Mouse (Mus musculus) hindbrain, postnatal 0 days (tissue): ENCODE data around the gene Cilp. TPM values are rescaled to one million over a fixed set of nuclear protein-coding genes. Genes with fewer than 3 reads are reported as not detected.

ENCODE experiments used
- ATAC-seq: fragments of 200-750 bp; cut with Nextera tagmentation; 2 replicates; pipeline ENCODE4 v1.8.0; 2017; ENCODE audit warnings: mild to moderate bottlenecking, moderate TSS enrichment, moderate library complexity
- DNase-seq: peaks from one replicate; pipeline ENCODE4 v3.0.0-alpha.2; 2015; ENCODE audit warnings: low spot score
- H3K27ac ChIP-seq: fragments of 300-500 bp; sonication (generic); 2 replicates; pipeline ENCODE4 v1.5.1; 2014; ENCODE audit warnings: mild to moderate bottlenecking
- H3K27me3 ChIP-seq: fragments of 300-500 bp; sonication (generic); 2 replicates; pipeline ENCODE4 v1.6.1; 2014; ENCODE audit warnings: low read length, mixed read lengths; ENCODE audit not compliant: insufficient read depth
- H3K36me3 ChIP-seq: fragments of 300-500 bp; sonication (generic); 2 replicates; pipeline ENCODE4 v1.6.1; 2014; ENCODE audit warnings: low read length, mixed read lengths; ENCODE audit not compliant: insufficient read depth
- H3K4me1 ChIP-seq: fragments of 300-500 bp; sonication (generic); 2 replicates; pipeline ENCODE4 v1.6.1; 2014; ENCODE audit warnings: antibody characterized with exemption, low read length, mixed read lengths; ENCODE audit not compliant: insufficient read depth
- H3K4me2 ChIP-seq: fragments of 300-500 bp; sonication (generic); 2 replicates; pipeline ENCODE4 v1.6.1; 2014; ENCODE audit warnings: low read depth, mild to moderate bottlenecking, low read length, moderate library complexity, mixed read lengths
- H3K4me3 ChIP-seq: fragments of 300-500 bp; sonication (generic); 2 replicates; pipeline ENCODE4 v1.5.1; 2014; ENCODE audit warnings: low read length
- H3K9ac ChIP-seq: fragments of 300-500 bp; sonication (generic); replicated peaks from 2 replicates; pipeline ENCODE4 v1.6.1; 2014; ENCODE audit warnings: mild to moderate bottlenecking, low read length, moderate library complexity, mixed read lengths
- H3K9me3 ChIP-seq: fragments of 300-500 bp; sonication (generic); 2 replicates; pipeline ENCODE4 v1.6.1; 2016; ENCODE audit warnings: low read length, mixed read lengths
- CTCF ChIP-seq: IDR thresholded peaks from 2 replicates; pipeline ENCODE4 v1.5.1; 2016; ENCODE audit warnings: antibody characterized with exemption, control low read depth, low read depth
- WGBS: fragments of 180-500 bp; shearing (Covaris S2); extraction: QIAGEN DNeasy Blood & Tissue Kit; methylation state at CpG from one replicate; pipeline ENCODE4 v1.1.7; 2014; 5-methylcytosine and 5-hydroxymethylcytosine counted together
- polyA plus RNA-seq: library from polyadenylated mRNA; unstranded; fragments of >200 nt; fragmentation: Nextera tagmentation; extraction: Ambion mirVana; gene quantifications from 2 replicates; pipeline ENCODE4 v1.2.1, GENCODE M21; 2015
- total RNA-seq: library from RNA; depleted of rRNA; stranded (reverse); fragments of >200 nt; gene quantifications from 2 replicates; pipeline ENCODE4 v1.2.3, GENCODE M21; 2014

Gene Cilp
- total and polyA plus RNA-seq, 2 experiments from 2014 or later: 0.16 to 0.29 TPM

DNA sequence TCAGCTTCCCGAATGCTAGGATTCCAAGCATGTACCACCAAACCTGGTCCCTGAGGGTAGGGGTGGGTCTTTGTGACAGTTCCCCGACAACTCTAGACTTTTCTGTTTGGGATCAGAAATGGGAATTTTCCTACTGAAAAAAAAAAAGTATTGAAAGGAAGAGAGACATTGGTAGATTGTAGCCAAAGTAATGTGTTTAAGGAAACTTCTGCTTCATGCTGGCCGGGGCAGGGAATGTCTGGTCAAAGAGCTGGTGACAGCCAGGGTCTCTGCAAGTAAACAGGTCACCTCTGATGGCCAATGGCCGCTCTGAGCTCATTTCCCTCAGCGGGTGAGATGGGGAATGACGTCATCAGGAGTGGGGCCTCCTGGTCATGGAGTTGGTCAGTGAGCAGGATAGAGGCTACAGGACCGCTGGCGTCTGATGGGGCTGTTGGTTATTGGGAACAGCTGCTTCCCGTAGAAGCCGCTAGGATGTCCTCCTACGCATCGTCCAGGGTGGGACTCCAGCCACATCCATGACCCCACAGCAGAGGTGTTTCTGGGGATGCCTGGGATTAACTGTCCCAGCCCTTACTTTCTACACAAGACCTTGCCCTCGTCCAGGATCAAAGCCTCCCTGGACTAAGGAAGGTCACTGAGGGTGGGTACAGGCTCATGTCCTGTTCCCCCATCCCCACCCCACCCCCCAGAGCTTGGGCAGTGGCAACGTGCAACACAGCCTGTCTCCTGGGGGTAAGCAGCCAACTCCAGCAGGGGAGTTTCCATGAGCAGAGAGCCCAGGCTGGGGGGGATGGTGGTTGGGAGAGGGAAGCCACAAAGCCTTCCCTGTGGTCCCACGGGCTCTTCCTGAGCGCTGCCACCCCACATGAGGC, 17.2 kb upstream of the Cilp start:
- H3K4me2 ChIP-seq: no peak overlapping the region
- H3K9me3 ChIP-seq: no peaks in the 10 kb centered on the region
- DNase-seq (no peak), ATAC-seq (no peak)
- no peak for TF ChIP-seq CTCF
- H3K27ac ChIP-seq: no peak overlapping the region
- no peaks in the 10 kb centered on the region for H3K4me1 ChIP-seq
- H3K9ac ChIP-seq: no peak overlapping the region
- WGBS: 75% methylated on average over 16 of the region's 16 CpGs
- H3K4me3 ChIP-seq: no peak overlapping the region
- H3K36me3 ChIP-seq: no peaks in the 10 kb centered on the region
- no peaks in the 10 kb centered on the region for H3K27me3 ChIP-seq

DNA sequence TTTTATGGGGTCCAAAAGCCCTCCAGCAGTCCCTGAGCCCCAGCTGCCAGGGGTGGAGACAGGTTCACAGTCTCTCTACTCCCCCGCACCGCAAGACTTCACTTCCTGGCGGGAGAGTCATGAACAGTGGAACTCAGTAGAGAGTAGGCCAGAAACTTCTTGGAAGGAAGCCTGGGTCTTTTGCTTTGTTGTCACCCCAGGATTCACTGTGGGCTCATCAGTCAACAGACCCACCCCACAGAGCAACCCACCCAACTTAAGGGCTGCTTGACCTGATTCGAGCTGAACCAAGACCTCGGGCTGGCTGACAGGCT, 16.6 kb upstream of the Cilp start:
- no peak overlapping the region for H3K4me3 ChIP-seq
- 76% methylated on average over 5 of the region's 5 CpGs for WGBS
- H3K9me3 ChIP-seq: no peaks in the 10 kb centered on the region
- H3K36me3 ChIP-seq: no peaks in the 10 kb centered on the region
- no peak overlapping the region for H3K4me2 ChIP-seq
- no peak for TF ChIP-seq CTCF
- ATAC-seq (no peak), DNase-seq (no peak)
- no peak overlapping the region for H3K27ac ChIP-seq
- H3K9ac ChIP-seq: no peak overlapping the region
- H3K4me1 ChIP-seq: no peaks in the 10 kb centered on the region
- no peaks in the 10 kb centered on the region for H3K27me3 ChIP-seq

DNA sequence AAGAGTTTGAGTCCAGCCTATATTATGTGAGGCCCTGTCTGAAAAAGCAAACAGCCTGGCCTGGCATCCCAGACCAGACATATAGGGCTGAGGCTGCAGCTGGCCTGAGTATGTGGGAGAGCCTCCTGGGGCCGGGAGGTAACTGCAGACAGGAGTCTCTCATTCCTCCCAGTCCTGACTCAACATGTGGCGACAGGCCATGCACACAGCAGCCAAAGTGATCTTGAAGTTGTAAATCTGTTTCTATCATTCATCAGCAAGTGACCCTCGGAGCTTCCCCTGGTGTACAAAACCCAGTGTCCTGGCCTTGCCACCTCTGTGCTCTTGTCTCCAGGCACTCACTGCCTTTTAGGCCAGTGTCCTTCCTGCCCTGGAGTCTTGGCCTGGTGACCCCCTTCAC, 13.0 kb upstream of the Cilp start:
- Histone ChIP-seq H3K4me2 (no peak overlapping the region), H3K9me3 (no peaks in the 10 kb centered on the region), H3K4me3 (no peak overlapping the region), H3K9ac (no peak overlapping the region), H3K27me3 (no peaks in the 10 kb centered on the region), H3K4me1 (no peaks in the 10 kb centered on the region), H3K36me3 (no peaks in the 10 kb centered on the region), H3K27ac (no peak overlapping the region)
- TF ChIP-seq CTCF: no peak
- WGBS: 83% methylated on average over 3 of the region's 3 CpGs
- no peak for ATAC-seq
- no peak for DNase-seq

DNA sequence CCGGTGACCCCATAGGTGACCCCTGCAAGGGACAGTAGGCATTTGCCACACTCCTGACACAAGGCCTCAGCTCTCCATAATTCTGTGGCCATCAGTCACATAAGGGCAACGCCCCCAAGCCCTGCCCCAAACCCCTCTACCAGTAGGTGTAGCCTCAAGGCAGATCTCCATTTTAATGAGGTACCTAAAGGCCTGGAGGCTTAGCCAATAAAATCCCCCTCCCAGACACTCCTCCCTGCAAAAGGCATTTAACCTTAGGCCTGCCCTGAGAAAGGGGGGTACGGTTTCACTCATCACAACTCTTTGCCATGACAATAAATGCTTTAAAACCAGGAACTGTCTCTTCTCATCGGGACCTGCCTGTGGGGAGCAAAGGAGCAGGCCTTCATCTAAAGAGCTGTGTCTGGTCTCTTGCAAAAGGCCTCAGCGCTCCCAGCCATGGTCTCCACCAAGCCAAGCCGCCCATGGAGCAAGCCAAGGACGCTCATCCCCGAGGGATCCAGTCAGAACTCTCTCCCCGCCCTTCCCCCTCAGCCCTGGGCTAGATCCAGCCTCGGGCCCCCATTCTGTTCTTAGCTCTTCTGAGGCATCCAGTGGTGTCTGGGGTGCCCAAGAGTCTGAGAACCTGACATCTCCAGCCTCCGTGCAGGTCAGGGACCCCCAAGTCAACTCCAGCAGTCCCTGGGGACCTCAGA, 8.9 kb upstream of the Cilp start:
- H3K36me3 ChIP-seq: no peaks in the 10 kb centered on the region
- ATAC-seq (no peak), DNase-seq (no peak)
- no peak overlapping the region for H3K27ac ChIP-seq
- no peak for TF ChIP-seq CTCF
- H3K27me3 ChIP-seq: no peaks in the 10 kb centered on the region
- no peaks in the 10 kb centered on the region for H3K9me3 ChIP-seq
- no peaks in the 10 kb centered on the region for H3K4me1 ChIP-seq
- no peak overlapping the region for H3K4me3 ChIP-seq
- no peak overlapping the region for H3K4me2 ChIP-seq
- 71% methylated on average over 11 of the region's 11 CpGs for WGBS
- H3K9ac ChIP-seq: no peak overlapping the region

DNA sequence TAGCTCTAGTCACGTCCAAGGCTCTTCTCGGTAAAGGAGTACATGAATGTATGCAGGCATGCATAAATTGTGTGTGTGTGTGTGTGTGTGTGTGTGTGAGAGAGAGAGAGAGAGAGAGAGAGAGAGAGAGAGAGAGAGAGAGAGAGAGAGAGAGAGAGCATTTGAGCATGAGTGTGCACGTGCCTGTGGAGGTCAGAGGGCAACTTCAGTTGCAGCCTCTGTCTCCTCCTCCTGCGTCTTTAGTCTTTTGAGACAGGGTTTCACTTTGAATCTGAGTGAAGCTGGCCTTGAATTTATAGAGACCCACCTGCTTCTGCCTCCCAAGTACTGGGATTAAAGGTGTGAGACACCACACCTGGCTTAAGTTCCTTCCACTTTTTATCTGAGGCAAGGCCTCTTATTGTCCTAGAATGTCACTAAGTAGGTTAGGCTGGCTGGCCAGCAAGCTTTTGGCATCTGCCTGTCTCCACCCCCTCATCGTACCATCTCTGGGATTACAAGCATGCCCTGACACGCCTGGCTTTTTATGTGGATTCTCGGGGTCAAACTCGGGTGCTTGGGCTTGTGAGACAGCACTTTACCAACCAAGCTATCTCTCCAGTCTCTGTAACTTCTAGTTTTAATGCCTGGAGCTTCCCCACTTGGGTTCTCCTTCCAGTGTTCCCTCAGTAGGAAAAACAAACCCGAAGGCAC, 7.6 kb upstream of the Cilp start:
- 70% methylated on average over 9 of the region's 9 CpGs for whole genome bisulfite sequencing
- ATAC-seq: no peak
- no peak overlapping the region for H3K4me2 ChIP-seq
- H3K9me3 ChIP-seq: no peaks in the 10 kb centered on the region
- no peaks in the 10 kb centered on the region for H3K4me1 ChIP-seq
- no peak for TF ChIP-seq CTCF
- H3K27me3 ChIP-seq: no peaks in the 10 kb centered on the region
- no peak overlapping the region for H3K4me3 ChIP-seq
- no peaks in the 10 kb centered on the region for H3K36me3 ChIP-seq
- no peak overlapping the region for H3K9ac ChIP-seq
- no peak overlapping the region for H3K27ac ChIP-seq
- no peak for DNase-seq

DNA sequence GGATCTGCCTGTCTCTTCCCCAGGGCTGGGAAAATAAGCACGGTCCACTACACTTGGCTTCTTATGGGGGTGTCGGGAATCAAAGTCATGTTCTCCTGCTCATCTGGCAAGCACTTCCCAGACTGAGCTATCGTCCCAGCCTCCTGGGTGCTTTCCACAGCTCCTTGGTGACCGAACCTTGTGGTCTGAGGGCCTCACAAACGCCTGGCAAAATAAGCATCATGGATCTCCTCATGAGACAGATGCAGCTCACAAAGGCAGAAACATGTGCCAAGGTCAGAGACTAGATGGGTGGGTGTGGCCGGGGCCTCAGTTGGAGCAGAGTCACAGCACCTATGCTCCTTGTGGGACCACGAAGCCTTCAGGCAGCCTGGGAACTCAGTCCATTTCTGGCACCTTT, 5.6 kb upstream of the Cilp start:
- no peaks in the 10 kb centered on the region for H3K36me3 ChIP-seq
- no peaks in the 10 kb centered on the region for H3K27me3 ChIP-seq
- H3K9ac ChIP-seq: no peak overlapping the region
- H3K4me3 ChIP-seq: no peak overlapping the region
- 58% methylated on average over 7 of the region's 7 CpGs for WGBS
- no peaks in the 10 kb centered on the region for H3K9me3 ChIP-seq
- no peak for TF ChIP-seq CTCF
- no peak overlapping the region for H3K27ac ChIP-seq
- DNase-seq (no peak), ATAC-seq (no peak)
- no peak overlapping the region for H3K4me2 ChIP-seq
- no peaks in the 10 kb centered on the region for H3K4me1 ChIP-seq
